Mouse (Mus musculus): Measurements from ENCODE around the gene Rps11.
"Not testable (repeated sequence)": the region's sequence is repeated elsewhere in the genome, so short reads cannot be mapped to it uniquely, and the experiment has no call there.

- TF ChIP-seq POLR2A (IDR thresholded peaks at IDR 0.05; ENCODE audit: low read depth, low read length); CTCF (IDR thresholded peaks at IDR 0.05; ENCODE audit: extremely low read depth, insufficient read depth, insufficient read length, insufficient replicate concordance): not testable (repeated sequence)
Measured at GRCm38 (mm10) chr7:45153052-45153451, 28.8 kb upstream of the Rps11 start.
